Mouse (Mus musculus): ENCODE measurements at regions not wholly inside any gene's neighbourhood (a gene's known extent, or its start where the extent isn't known, plus 50 kb on each side); places are given as distances from the start of the nearest gene placed in this dataset.

DNA sequence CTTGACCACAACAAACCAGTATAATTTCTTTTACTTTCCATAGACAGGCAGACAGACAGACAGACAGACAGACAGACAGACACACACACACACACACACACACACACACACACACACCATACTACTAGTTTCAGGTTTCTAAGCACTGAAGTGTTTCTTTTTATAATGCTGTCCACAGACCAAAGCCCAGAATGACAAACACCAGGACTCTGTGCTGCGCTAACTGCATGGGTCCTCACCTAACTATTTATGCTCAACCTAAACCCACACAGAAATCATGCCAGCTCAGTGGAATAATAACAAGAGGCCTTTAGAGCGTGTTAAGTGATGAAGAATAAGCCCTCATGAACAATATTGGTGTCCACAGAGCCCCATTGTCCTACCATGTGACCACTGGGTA lies 325.0 kb upstream of the Slc24a5 start:
- Histone ChIP-seq H3K4me1 (ENCODE audit: control insufficient read depth, insufficient read depth, low read length) (no peaks in the 10 kb centered on the region), H3K9ac (ENCODE audit: low read depth, low read length) (no peak overlapping the region), H3K9me3 (replicated peaks; ENCODE audit: control insufficient read depth, low read length) (no peaks in the 10 kb centered on the region), H3K27me3 (ENCODE audit: control insufficient read depth, insufficient read depth, low read length) (no peaks in the 10 kb centered on the region), H3K36me3 (ENCODE audit: control insufficient read depth, insufficient read depth, low read length) (no peaks in the 10 kb centered on the region), H3K4me2 (no peak overlapping the region), H3K4me3 (ENCODE audit: low read depth, low read length) (no peak overlapping the region), H3K27ac (ENCODE audit: low read depth, low read length) (no peak overlapping the region)
- ATAC-seq (replicated peaks; ENCODE audit: insufficient number of reproducible peaks, low FRiP score, low TSS enrichment), result no peak
- 57% methylated on average over 2 of the region's 2 CpGs for WGBS (ENCODE audit: insufficient replicate concordance)

DNA sequence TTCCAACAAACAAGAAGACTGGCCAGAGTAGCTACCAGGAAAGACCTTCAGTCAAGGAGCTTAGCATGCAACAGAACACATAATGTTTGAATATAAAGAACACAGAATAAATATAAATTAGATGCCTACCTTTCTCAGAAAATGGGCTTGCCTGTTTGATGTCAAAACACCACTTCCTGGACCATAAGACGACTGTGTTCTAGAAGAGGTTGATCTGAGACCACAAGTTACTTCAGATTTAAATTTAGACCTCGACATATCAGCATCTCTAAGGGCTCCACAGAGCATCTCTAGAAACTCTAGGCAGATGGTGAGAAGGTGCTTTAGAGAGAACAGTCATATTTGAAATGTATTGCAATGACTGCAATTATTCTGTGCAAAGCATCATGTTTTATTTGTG lies 322.9 kb upstream of the Slc24a5 start:
- Histone ChIP-seq H3K36me3 (ENCODE audit: control insufficient read depth, insufficient read depth, low read length) (no peaks in the 10 kb centered on the region), H3K27ac (ENCODE audit: low read depth, low read length) (no peak overlapping the region), H3K27me3 (ENCODE audit: control insufficient read depth, insufficient read depth, low read length) (no peaks in the 10 kb centered on the region), H3K4me2 (no peak overlapping the region), H3K9me3 (replicated peaks; ENCODE audit: control insufficient read depth, low read length) (no peaks in the 10 kb centered on the region), H3K4me1 (ENCODE audit: control insufficient read depth, insufficient read depth, low read length) (no peaks in the 10 kb centered on the region), H3K4me3 (ENCODE audit: low read depth, low read length) (no peak overlapping the region), H3K9ac (ENCODE audit: low read depth, low read length) (no peak overlapping the region)
- 65% methylated on average over 2 of the region's 2 CpGs for WGBS (ENCODE audit: insufficient replicate concordance)
- no peak for ATAC-seq (replicated peaks; ENCODE audit: insufficient number of reproducible peaks, low FRiP score, low TSS enrichment)

DNA sequence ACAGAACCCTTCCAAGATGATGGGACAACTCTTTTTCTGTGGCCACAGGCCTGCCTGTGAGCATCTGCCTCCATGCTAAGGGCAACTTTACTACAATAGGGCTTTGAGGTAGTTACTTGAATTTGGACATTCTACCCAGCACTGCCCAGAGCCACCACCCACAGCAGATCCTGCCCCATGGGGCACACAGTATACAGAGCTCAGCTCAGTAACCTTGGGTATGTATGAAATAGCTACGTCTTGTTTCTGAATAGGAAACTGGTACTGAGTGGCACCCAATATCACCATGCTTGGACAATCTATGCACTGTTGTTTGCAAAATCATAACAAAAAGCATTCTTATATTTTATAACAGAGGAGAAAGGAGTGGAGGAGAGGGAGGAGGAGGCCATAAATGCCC lies 320.8 kb upstream of the Slc24a5 start:
- no peaks in the 10 kb centered on the region for H3K4me1 ChIP-seq (ENCODE audit: control insufficient read depth, insufficient read depth, low read length)
- ATAC-seq (replicated peaks; ENCODE audit: insufficient number of reproducible peaks, low FRiP score, low TSS enrichment), result no peak
- no peaks in the 10 kb centered on the region for H3K9me3 ChIP-seq (replicated peaks; ENCODE audit: control insufficient read depth, low read length)
- no peak overlapping the region for H3K9ac ChIP-seq (ENCODE audit: low read depth, low read length)
- H3K27me3 ChIP-seq (ENCODE audit: control insufficient read depth, insufficient read depth, low read length), result no peaks in the 10 kb centered on the region
- H3K36me3 ChIP-seq (ENCODE audit: control insufficient read depth, insufficient read depth, low read length), result no peaks in the 10 kb centered on the region
- H3K4me2 ChIP-seq, result no peak overlapping the region
- no peak overlapping the region for H3K4me3 ChIP-seq (ENCODE audit: low read depth, low read length)
- H3K27ac ChIP-seq (ENCODE audit: low read depth, low read length), result no peak overlapping the region
- WGBS (ENCODE audit: insufficient replicate concordance), result 81% methylated on average over 1 of the region's 1 CpGs

DNA sequence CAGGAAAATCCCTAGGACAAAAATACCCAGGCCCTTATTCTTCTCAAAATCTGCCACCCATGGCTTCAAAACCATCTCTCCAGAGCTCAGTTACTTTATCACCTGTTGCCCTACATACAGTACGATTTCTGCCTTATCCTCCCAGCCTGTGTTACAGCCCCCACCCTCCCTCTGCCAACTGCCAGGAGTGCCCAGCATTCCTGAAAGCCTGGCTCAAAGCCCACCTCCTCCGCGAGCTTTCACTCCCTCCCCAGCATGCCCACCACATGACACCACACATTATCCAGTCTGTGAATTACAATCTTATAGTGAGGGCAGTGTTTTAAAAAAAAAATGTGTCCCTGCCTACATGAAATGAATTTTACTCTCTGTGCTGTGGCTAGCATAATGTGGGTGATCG lies 320.3 kb upstream of the Slc24a5 start:
- Histone ChIP-seq H3K27ac (ENCODE audit: low read depth, low read length) (no peak overlapping the region), H3K9me3 (replicated peaks; ENCODE audit: control insufficient read depth, low read length) (no peaks in the 10 kb centered on the region), H3K4me1 (ENCODE audit: control insufficient read depth, insufficient read depth, low read length) (no peaks in the 10 kb centered on the region), H3K36me3 (ENCODE audit: control insufficient read depth, insufficient read depth, low read length) (no peaks in the 10 kb centered on the region), H3K4me3 (ENCODE audit: low read depth, low read length) (no peak overlapping the region), H3K9ac (ENCODE audit: low read depth, low read length) (no peak overlapping the region), H3K27me3 (ENCODE audit: control insufficient read depth, insufficient read depth, low read length) (no peaks in the 10 kb centered on the region), H3K4me2 (no peak overlapping the region)
- no peak for ATAC-seq (replicated peaks; ENCODE audit: insufficient number of reproducible peaks, low FRiP score, low TSS enrichment)
- 59% methylated on average over 4 of the region's 4 CpGs for WGBS (ENCODE audit: insufficient replicate concordance)

DNA sequence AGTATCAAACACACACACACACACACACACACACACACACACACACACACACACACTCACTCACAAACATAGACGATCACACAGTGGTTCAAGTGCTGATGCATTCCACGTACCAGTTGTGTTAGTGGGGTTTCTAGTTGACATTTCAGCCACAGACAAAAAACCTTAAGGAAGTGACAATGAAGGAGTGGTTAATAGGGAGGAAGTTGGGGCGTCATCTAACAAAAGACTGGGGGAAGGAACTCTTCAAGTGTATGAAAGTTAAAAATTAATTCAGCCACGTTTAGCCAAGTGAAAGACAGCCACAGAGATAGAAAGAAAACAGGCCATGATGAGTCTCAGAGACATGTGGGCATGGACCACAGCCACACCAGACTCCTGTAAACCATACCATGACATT lies 316.1 kb upstream of the Slc24a5 start:
- Histone ChIP-seq H3K4me2 (no peak overlapping the region), H3K36me3 (ENCODE audit: control insufficient read depth, insufficient read depth, low read length) (no peaks in the 10 kb centered on the region), H3K9me3 (replicated peaks; ENCODE audit: control insufficient read depth, low read length) (no peaks in the 10 kb centered on the region), H3K27me3 (ENCODE audit: control insufficient read depth, insufficient read depth, low read length) (no peaks in the 10 kb centered on the region), H3K4me3 (ENCODE audit: low read depth, low read length) (no peak overlapping the region), H3K27ac (ENCODE audit: low read depth, low read length) (no peak overlapping the region), H3K4me1 (ENCODE audit: control insufficient read depth, insufficient read depth, low read length) (no peaks in the 10 kb centered on the region), H3K9ac (ENCODE audit: low read depth, low read length) (no peak overlapping the region)
- 79% methylated on average over 4 of the region's 4 CpGs for WGBS (ENCODE audit: insufficient replicate concordance)
- ATAC-seq (replicated peaks; ENCODE audit: insufficient number of reproducible peaks, low FRiP score, low TSS enrichment), result no peak

DNA sequence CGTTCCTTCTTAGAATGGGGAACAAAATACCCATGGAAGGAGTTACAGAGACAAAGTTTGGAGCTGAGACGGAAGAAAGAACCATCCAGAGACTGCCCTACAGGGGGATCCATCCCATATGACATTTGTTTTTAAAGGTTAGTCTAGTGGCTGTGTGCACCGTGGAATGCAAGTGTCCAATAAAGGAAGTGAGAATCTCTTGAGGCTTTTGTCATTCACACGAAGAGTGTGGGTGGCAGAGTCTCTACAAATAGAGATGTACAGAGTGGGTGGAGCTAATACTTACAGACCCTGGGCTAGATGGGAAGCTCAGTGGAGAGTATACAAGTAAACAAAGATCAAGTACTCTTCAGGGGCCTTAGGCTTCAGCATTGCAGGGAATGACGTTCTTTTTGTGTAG lies 314.2 kb upstream of the Slc24a5 start:
- Histone ChIP-seq H3K27ac (ENCODE audit: low read depth, low read length) (no peak overlapping the region), H3K9me3 (replicated peaks; ENCODE audit: control insufficient read depth, low read length) (no peaks in the 10 kb centered on the region), H3K4me1 (ENCODE audit: control insufficient read depth, insufficient read depth, low read length) (no peaks in the 10 kb centered on the region), H3K9ac (ENCODE audit: low read depth, low read length) (no peak overlapping the region), H3K36me3 (ENCODE audit: control insufficient read depth, insufficient read depth, low read length) (no peaks in the 10 kb centered on the region), H3K27me3 (ENCODE audit: control insufficient read depth, insufficient read depth, low read length) (no peaks in the 10 kb centered on the region), H3K4me3 (ENCODE audit: low read depth, low read length) (no peak overlapping the region), H3K4me2 (no peak overlapping the region)
- 79% methylated on average over 5 of the region's 5 CpGs for WGBS (ENCODE audit: insufficient replicate concordance)
- no peak for ATAC-seq (replicated peaks; ENCODE audit: insufficient number of reproducible peaks, low FRiP score, low TSS enrichment)

DNA sequence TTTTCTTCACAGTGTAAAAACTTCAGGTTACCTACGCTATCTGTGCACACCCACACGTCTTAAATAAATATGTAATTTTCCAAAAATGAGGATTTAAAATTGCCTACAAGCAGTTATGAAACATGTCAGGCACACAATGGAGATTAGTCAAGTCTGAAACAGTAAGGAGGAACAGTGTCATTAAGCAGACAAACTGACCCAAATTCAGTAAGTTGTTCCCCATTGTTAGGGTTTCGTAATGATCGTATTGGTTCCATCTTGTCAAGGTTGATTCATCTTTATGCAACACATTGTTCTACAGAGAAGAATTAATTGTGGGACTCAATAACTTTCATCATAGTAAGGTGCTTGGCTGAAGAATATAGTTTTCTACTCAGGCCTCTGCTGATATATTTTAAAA lies 312.7 kb upstream of the Slc24a5 start:
- Histone ChIP-seq H3K27me3 (ENCODE audit: control insufficient read depth, insufficient read depth, low read length) (no peaks in the 10 kb centered on the region), H3K27ac (ENCODE audit: low read depth, low read length) (no peak overlapping the region), H3K4me3 (ENCODE audit: low read depth, low read length) (no peak overlapping the region), H3K4me1 (ENCODE audit: control insufficient read depth, insufficient read depth, low read length) (no peaks in the 10 kb centered on the region), H3K9me3 (replicated peaks; ENCODE audit: control insufficient read depth, low read length) (no peaks in the 10 kb centered on the region), H3K36me3 (ENCODE audit: control insufficient read depth, insufficient read depth, low read length) (no peaks in the 10 kb centered on the region), H3K4me2 (no peak overlapping the region), H3K9ac (ENCODE audit: low read depth, low read length) (no peak overlapping the region)
- ATAC-seq (replicated peaks; ENCODE audit: insufficient number of reproducible peaks, low FRiP score, low TSS enrichment), result no peak
- 88% methylated on average over 4 of the region's 4 CpGs for WGBS (ENCODE audit: insufficient replicate concordance)

DNA sequence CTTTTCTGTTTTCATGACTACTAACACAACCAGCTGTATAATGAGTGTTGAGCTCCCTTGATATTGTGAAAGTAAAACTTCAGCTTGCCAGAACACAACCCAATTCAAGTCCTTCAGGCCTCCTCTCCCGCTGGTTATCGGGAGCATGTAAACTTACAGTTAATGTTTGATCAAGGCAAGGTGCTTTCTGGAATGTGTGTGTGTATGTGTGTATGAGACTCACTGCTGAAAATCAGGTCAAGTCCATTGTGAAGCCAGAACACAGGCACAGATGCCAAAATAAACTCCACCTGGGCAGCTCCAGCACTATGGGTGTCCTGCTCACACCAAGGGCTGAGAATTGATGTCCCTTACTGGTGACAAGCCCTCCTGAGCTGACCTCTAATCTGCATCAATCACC lies 308.9 kb upstream of the Slc24a5 start:
- 77% methylated on average over 2 of the region's 2 CpGs for WGBS (ENCODE audit: insufficient replicate concordance)
- H3K4me3 ChIP-seq (ENCODE audit: low read depth, low read length), result no peak overlapping the region
- no peaks in the 10 kb centered on the region for H3K27me3 ChIP-seq (ENCODE audit: control insufficient read depth, insufficient read depth, low read length)
- no peak overlapping the region for H3K4me2 ChIP-seq
- H3K9ac ChIP-seq (ENCODE audit: low read depth, low read length), result no peak overlapping the region
- no peaks in the 10 kb centered on the region for H3K9me3 ChIP-seq (replicated peaks; ENCODE audit: control insufficient read depth, low read length)
- H3K4me1 ChIP-seq (ENCODE audit: control insufficient read depth, insufficient read depth, low read length), result no peaks in the 10 kb centered on the region
- no peaks in the 10 kb centered on the region for H3K36me3 ChIP-seq (ENCODE audit: control insufficient read depth, insufficient read depth, low read length)
- no peak overlapping the region for H3K27ac ChIP-seq (ENCODE audit: low read depth, low read length)
- ATAC-seq (replicated peaks; ENCODE audit: insufficient number of reproducible peaks, low FRiP score, low TSS enrichment), result no peak

DNA sequence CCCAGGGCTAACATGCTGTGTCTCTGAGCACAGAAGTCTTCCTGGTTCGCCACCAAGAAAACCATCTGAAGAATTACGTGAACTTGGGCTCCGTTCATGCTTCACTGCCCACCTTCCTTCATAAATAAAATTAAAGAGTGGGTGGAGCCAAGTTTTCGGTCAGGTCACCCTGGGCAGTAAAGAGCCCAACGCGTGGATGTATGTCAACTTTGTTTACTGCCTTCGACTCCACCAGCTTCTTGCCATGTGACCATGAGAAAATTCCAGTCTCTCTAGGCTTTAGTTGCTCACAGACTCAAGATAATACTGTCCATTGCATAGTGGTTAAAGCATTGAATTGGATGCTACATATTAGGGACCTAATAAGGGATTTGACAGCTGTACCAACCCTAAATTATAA lies 304.3 kb upstream of the Slc24a5 start:
- no peak for ATAC-seq (replicated peaks; ENCODE audit: insufficient number of reproducible peaks, low FRiP score, low TSS enrichment)
- H3K36me3 ChIP-seq (ENCODE audit: control insufficient read depth, insufficient read depth, low read length), result no peaks in the 10 kb centered on the region
- 83% methylated on average over 7 of the region's 7 CpGs for WGBS (ENCODE audit: insufficient replicate concordance)
- H3K27me3 ChIP-seq (ENCODE audit: control insufficient read depth, insufficient read depth, low read length), result no peaks in the 10 kb centered on the region
- no peak overlapping the region for H3K4me3 ChIP-seq (ENCODE audit: low read depth, low read length)
- H3K4me1 ChIP-seq (ENCODE audit: control insufficient read depth, insufficient read depth, low read length), result no peaks in the 10 kb centered on the region
- H3K4me2 ChIP-seq, result no peak overlapping the region
- H3K27ac ChIP-seq (ENCODE audit: low read depth, low read length), result no peak overlapping the region
- H3K9me3 ChIP-seq (replicated peaks; ENCODE audit: control insufficient read depth, low read length), result no peaks in the 10 kb centered on the region
- no peak overlapping the region for H3K9ac ChIP-seq (ENCODE audit: low read depth, low read length)
